Comparison of ENCODE assay signal across 8 mouse cellular contexts in the genomic region with DNA sequence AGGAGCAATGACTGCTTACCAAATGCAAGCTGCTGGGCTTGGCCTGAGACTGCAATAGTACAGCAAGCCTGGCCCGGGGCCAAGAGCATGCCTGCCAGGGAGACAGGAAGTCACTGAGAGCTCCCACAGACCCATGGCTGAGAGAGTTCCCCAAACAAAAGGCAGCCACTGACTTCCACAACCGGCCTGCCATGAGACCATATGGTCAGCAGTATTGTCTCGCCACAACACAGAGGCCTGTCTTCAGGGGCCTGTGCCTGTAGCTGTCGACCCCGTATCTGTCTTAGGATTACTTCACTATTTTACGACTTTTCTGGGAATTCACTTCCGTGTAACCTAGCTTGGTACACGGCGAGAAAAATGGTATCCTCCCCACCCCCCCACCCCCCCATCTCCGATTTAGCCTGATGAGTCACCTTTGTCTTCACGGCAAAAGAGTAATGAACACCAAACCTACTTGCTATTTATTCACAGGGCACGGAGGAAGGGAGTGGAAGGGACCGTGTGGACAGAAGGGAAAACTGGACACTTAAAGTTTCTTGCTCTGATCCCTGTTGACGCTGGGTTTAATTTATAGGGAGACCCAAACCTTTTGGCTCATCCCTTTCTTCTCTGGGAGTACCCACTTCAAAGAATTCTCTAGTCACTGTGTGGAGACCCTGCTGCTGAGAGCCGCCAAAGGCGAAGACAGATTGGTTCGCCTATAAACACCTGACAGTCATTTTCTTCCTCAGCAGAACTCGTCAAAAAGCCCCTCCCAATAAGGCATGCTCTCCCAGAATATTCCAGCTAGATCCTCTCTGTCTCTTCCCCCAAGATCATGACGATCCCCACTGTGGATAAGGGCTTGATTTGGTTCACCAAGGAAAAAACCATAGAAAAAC. TPM values are rescaled to one million over a fixed set of nuclear protein-coding genes. Genes with fewer than 3 reads are reported as not detected.
A peak's percentile ranks its signal among the peaks of the same experiment; 100 is the strongest.
DNase-seq lines count a peak whose midpoint lies in the region; ATAC-seq lines count a peak whose summit lies in the region.

No protein-coding gene starts in this region.

- peaks cover 21% of the 10 kb centered on the region for H3K4me1 ChIP-seq in hindbrain, embryonic 16.5 days (ENCODE audit: control insufficient read depth, insufficient read depth, low read depth, low read length)

- no peaks in the 10 kb centered on the region for H3K9me3 ChIP-seq in hindbrain, embryonic 16.5 days (ENCODE audit: control insufficient read depth, low read length)

- H3K4me3 ChIP-seq in hindbrain, embryonic 16.5 days (ENCODE audit: low read length) = no peak overlapping the region

- H3K27ac ChIP-seq in hindbrain, embryonic 16.5 days (ENCODE audit: low read depth, low read length) = peak overlapping the region; percentile 79

- DNase-seq in T-cell, adult 2 months (ENCODE audit: low spot score) = peak; percentile 82
- peak; percentile 93 to 98 for DNase-seq in cerebellum, postnatal 4 days (ENCODE audit: low spot score in 2 of 2)
- DNase-seq in gastrocnemius, adult 8-10 months (ENCODE audit: low spot score in 2 of 2) = peak; percentile 90 to 92
- DNase-seq in left cerebral cortex, adult 11 months (ENCODE audit: low spot score) = peak; percentile 84
- DNase-seq in lung, postnatal 14 days = peak; percentile 99
- DNase-seq in ovary, postnatal 10 days (ENCODE audit: low spot score) = peak; percentile 80
- DNase-seq in thymus, postnatal 0 days (ENCODE audit: low spot score) = peak; percentile 80

- no peaks in the 10 kb centered on the region for H3K36me3 ChIP-seq in hindbrain, embryonic 16.5 days (ENCODE audit: control insufficient read depth, insufficient read depth, low read length)

- ATAC-seq in hindbrain, embryonic 16.5 days = peak; percentile 95

- peak overlapping the region; percentile 43 for H3K4me2 ChIP-seq in hindbrain, embryonic 16.5 days (ENCODE audit: low read length)

- 13% methylated on average over 19 of the region's 19 CpGs for WGBS in hindbrain, embryonic 16.5 days

- peak overlapping the region; percentile 25; the same call in 1 of the 2 replicates for H3K9ac ChIP-seq in hindbrain, embryonic 16.5 days (ENCODE audit: low read depth, low read length)

- no peaks in the 10 kb centered on the region for H3K27me3 ChIP-seq in hindbrain, embryonic 16.5 days (replicated peaks; ENCODE audit: control insufficient read depth, insufficient read depth, low read length)

RNA-seq across cellular contexts. Expression of a gene that starts 16.2 kb away (rescaled TPM):
- total RNA-seq in gastrocnemius, adult 8-10 months (2022) = 1 to 10 TPM; 1.2 to 2.4 (median 1.8) TPM
- polyA plus RNA-seq in hindbrain, embryonic 16.5 days (2015; fragmentation: Nextera tagmentation; extraction: Ambion mirVana) = 5.2 and 6.2 TPM in 2 replicates
- 1.7 and 2.6 TPM in 2 replicates for polyA plus RNA-seq in thymus, postnatal 0 days (2015; fragmentation: Nextera tagmentation; extraction: Ambion mirVana)
